Mouse (Mus musculus) layer of hippocampus, adult 6 months (tissue): ENCODE results near the gene Clpsl2. TPM values are rescaled to one million over a fixed set of nuclear protein-coding genes. Genes with fewer than 3 reads are reported as not detected.

ENCODE experiments used
- long read RNA-seq, 2 experiments: library from polyadenylated mRNA; unstranded; transcript quantifications; one replicate each; pipeline ENCODE4 v2.0.0; 2019 to 2020
- microRNA-seq: library from miRNA; unstranded; fragments of <30 nt; microRNA quantifications from one replicate; pipeline ENCODE4 v1.2.0, GENCODE M21; 2020
- polyA plus RNA-seq: library from polyadenylated mRNA; unstranded; fragments of <200 nt; fragmentation: Nextera tagmentation; gene quantifications from 2 replicates; pipeline ENCODE4 v1.2.3, GENCODE M21; 2021

The Clpsl2 gene
- polyA plus RNA-seq, result not detected in 2 replicates
- long read RNA-seq, experiment 1, result 0 reads
- long read RNA-seq, experiment 2, result 0 reads

DNA sequence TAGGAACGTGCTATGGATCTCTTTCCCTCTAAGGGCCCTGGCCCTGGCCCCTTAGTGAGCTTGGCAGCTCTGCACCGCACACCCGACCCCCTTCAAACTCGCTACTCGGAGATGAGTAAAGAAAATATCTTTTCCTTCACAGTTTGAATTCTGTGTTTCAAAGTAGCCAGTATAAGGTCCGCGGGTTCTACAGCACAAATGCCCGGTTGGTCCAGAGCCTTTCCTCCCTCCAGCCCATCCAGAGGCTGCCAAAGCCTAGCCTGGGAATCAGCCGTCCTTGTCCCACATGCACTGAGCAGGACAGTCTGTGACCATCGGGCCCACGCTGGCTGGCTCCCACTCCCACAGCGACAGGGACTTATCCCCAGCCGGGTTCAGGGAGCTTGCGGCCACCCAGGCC is at the start of gene Clpsl2:
Gene Clpsl2, plus strand, starts transcription at position 301 of the 400 bp plus-strand sequence.

DNA sequence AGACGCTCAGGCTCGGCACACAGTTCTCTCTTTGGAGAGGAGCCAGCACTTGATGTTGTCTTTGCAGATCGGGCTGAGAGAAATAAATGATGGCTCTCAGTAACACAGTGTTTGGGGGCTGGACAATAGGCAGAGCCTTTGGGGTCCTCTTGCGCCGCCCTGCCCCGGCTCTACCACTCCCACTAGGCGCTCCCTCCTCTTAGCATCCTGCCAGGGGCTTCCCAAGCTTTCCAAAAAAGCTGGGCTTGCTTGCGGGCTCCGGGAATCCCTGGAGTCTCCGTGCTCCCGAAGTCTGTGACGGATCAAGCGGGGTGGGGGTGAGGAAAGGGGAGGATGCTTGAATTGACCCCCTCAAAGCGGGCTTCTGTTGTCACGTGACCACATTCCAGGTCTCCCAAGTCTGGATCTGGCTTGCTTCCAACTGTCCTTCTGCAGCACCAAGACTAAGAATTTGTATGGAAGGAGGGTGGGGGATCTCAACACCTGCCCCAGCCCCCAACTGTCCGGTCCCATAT is 31.7 kb upstream of the Clpsl2 start, which contains the start of gene Fkbp5:
Gene Fkbp5, minus strand, starts transcription at position 87 of the 515 bp plus-strand sequence.

DNA sequence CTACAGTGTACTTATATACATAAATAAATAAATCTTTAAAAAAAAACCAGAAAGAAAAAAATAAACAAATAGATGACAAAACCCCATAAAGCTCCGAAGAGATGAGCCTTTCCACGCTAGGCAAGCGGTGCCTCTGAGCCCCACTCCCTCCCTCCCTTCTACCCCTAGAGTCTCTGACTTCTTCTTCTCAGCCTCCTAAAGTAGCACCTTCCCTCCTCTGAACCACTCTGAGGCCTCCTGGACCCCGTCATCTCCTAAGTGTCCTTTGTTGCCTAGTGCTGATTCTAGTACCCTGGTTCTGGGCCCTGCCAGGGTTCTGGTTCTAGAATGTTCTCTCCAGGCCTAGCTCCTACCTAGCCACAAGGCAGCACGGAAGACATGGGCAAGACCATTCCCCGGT is 18.7 kb upstream of the Clpsl2 start, which contains the start of gene Armc12:
Gene Armc12, plus strand, starts transcription at position 301 of the 400 bp plus-strand sequence.

DNA sequence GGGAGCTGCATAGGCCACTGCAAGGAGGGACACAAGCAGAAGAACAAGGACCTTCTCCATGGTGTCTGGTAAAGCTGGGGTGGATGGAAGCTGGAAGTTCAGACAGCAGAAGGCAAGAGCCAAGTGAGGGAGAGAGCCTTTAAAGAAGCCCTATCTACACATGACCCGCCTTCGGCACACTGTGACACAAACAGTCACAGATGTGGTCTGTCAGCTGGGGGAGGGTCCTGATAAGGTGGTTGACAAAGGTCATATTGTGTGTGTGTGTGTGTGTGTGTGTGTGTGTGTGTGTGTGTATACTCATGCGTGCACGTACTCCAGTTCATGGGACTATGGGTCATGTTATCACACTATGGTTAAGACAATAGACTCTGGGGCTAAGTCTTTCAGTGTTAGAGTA is 11.4 kb downstream of the Clpsl2 start, which contains the start of gene Clps:
Gene Clps, minus strand, starts transcription at position 169 of the 400 bp plus-strand sequence.

DNA sequence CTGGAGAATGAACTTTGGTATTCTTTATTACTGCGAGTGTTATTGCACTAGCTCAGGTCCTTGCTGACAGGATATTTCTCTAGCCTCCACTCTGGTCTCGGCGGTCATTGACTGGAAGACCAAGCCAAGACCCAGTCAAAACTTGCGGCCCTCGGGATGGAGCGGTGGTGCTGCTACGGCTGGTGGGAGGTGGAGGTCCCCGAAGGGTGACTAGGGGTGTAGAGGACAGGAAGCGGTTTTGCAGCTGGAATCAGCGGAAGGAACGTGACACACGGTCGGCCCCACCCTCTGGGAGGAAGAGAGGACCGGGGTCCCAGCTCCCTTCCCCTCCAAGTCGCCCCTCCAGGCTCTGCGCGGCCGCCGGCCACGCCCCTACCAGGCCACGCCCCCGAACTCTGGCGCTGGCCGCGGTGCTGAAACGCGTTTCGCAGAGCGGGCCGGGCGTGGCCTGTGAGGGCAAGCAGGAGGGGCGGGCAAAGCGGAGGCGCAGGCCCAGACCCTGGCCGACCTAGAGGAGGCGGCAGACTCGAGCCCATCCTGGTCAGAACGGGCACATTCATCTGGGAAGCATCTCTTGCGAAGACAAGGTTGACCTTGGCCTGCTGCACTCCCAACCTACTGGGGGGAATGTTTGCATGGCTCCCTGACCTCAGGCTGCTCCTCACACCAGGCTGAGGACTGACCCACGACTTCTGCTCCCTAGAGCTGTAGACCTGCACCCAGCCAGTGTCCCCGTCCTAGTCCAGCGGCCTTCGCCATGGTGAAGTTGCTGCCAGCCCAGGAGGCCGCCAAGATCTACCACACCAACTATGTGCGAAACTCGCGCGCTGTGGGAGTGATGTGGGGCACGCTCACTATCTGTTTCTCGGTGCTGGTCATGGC is 26.3 kb downstream of the Clpsl2 start, which contains the start of gene Lhfpl5:
Gene Lhfpl5, plus strand, starts transcription at position 398 of the 882 bp plus-strand sequence.

Small RNAs within 50 kb of the gene (microRNA-seq; reads per million reads assigned to microRNA genes)
- gene Gm25195 (not detected), gene Mir6969 (not detected)

Other genes with a start within 250 kb of the Clpsl2 start
- gene Fance, start 235.9 kb upstream of the Clpsl2 start, polyA plus RNA-seq, result 23.4 and 23.5 TPM in 2 replicates
- 906 and 1,055 TPM in 2 replicates for gene Rpl10a, start 220.9 kb upstream of the Clpsl2 start, polyA plus RNA-seq
- gene Tead3, start 198.6 kb upstream of the Clpsl2 start, polyA plus RNA-seq, result 0.13 and 0.18 TPM in 2 replicates
- gene Tulp1, start 184.2 kb upstream of the Clpsl2 start, polyA plus RNA-seq, result 0.10 TPM in 1 of 2 replicates, not detected in the other
- gene Fkbp5, start 31.9 kb upstream of the Clpsl2 start, polyA plus RNA-seq, result 4.4 and 4.7 TPM in 2 replicates
- gene Armc12, start 18.6 kb upstream of the Clpsl2 start, polyA plus RNA-seq, result not detected in 2 replicates
- gene Clps, start 11.4 kb downstream of the Clpsl2 start, polyA plus RNA-seq, result not detected in 2 replicates
- 6.7 and 7.3 TPM in 2 replicates for gene Lhfpl5, start 26.2 kb downstream of the Clpsl2 start, polyA plus RNA-seq
- 45.1 and 51.5 TPM in 2 replicates for gene Srpk1, start 73.3 kb downstream of the Clpsl2 start, polyA plus RNA-seq
- 1.2 and 1.4 TPM in 2 replicates for gene Slc26a8, start 140.8 kb downstream of the Clpsl2 start, polyA plus RNA-seq
- gene Mapk14, start 141.9 kb downstream of the Clpsl2 start, polyA plus RNA-seq, result 12.6 and 14.2 TPM in 2 replicates
- 0.26 TPM in 1 of 2 replicates, not detected in the other for gene AC170998.1, start 176.7 kb downstream of the Clpsl2 start, polyA plus RNA-seq
- gene Mapk13, start 219.9 kb downstream of the Clpsl2 start, polyA plus RNA-seq, result 0.78 and 0.93 TPM in 2 replicates